ENCODE assay signal across 15 mouse cellular contexts in the genomic region with DNA sequence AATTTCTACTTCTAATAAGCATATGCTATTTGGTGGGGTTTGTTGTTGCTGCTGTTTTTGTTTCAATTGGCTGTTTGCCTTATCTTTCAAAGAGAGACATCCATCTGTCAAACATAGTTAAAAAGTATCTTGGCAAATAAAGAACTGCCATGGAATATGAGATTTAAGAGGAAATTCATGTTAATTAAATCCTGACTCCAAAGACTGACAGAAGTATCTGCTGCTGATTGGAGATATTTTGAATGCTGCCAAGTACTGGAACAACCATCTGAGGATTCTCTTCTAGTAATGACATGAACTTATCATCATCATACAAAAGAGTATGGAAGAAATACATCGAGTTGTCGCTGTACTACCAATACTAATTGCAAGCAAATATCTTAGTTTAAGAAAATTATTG.
"Had no signal": no experiment of that assay in that cellular context is flagged by ENCODE, and none has a peak within 500 bp of the region (broad histone marks: within the 10 kb centered on the region; RNA-seq: fewer than 3 reads in every experiment).

No protein-coding gene starts in this region.

- H3K36me3 ChIP-seq: neural tube, embryonic 15.5 days; stomach, embryonic 15.5 days had no signal

- DNase-seq: retina, postnatal 1 day; right cerebral cortex, adult 18-20 months; right cerebral cortex, postnatal 14 days; right cerebral cortex, postnatal 25 days; right cerebral cortex, postnatal 4 days; spleen, adult 18-20 months; thymus, adult 18-20 months; thymus, adult 2 months; thymus, postnatal 14 days; thymus, postnatal 25 days; thymus, postnatal 36 days; thymus, postnatal 4 days had no signal

- H3K4me2 ChIP-seq: neural tube, embryonic 15.5 days; stomach, embryonic 15.5 days had no signal

- H3K27me3 ChIP-seq: neural tube, embryonic 15.5 days; stomach, embryonic 15.5 days had no signal

- H3K4me1 ChIP-seq: neural tube, embryonic 15.5 days; stomach, embryonic 15.5 days had no signal

- H3K4me3 ChIP-seq: neural tube, embryonic 15.5 days; stomach, embryonic 15.5 days had no signal

- H3K9me3 ChIP-seq: neural tube, embryonic 15.5 days; stomach, embryonic 15.5 days had no signal

- H3K27ac ChIP-seq: neural tube, embryonic 15.5 days; stomach, embryonic 15.5 days; stomach, postnatal 0 days had no signal

- H3K9ac ChIP-seq: neural tube, embryonic 15.5 days; stomach, embryonic 15.5 days had no signal
